Mouse (Mus musculus) spleen, adult 2 months (tissue): ENCODE measurements at regions not wholly inside any gene's neighbourhood (a gene's known extent, or its start where the extent isn't known, plus 50 kb on each side); places are given as distances from the start of the nearest gene placed in this dataset.

Experiments used
- CTCF ChIP-seq: fragments of 200-500 bp; IDR thresholded peaks from 2 replicates; pipeline ENCODE4 v1.5.1; 2011; ENCODE audit warnings: mild to moderate bottlenecking, inconsistent platforms; ENCODE audit not compliant: insufficient read depth, insufficient read length, insufficient replicate concordance; ENCODE audit errors: extremely low read depth
- POLR2A ChIP-seq: fragments of 200-500 bp; IDR thresholded peaks from 2 replicates; pipeline ENCODE4 v1.6.1; 2011; ENCODE audit warnings: low read depth, low read length, inconsistent platforms

DNA sequence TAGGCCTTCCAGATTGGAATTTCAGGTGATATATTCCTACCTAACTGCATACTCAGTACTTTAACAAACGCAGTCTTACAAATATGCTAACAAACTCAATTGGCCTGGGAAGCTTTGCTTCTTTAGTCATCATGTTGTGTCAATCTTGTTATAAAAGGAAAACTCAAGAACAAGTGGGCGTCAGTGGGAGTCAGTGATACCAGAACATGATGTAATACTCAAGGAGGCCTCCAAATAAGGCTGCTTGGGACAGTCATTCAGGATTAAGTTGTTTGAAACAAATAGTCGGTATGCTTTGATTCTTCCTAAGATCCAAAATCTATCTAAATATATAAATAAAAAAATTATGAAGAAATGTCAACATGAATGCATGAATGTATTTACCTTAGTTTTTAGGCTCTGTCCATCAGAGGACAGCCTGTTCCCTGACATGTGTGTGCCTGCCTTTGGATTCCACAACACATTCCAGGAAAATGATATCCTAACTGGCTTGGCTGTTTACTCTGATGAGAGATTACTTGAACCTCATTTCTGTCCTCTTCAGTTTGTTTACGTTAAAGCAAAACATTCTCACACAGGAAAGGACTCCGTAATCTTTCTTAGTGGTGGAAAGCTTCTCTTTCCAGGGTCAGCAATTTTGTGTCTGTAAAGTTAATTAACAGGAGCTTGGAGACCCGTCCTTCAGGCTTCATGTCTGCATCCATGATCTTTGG is 345.7 kb upstream of the Marcks start:
- TF ChIP-seq CTCF (no peak), POLR2A (no peak)
